Mouse (Mus musculus): ENCODE results near the gene Lmo4. TPM values are rescaled to one million over a fixed set of nuclear protein-coding genes. Genes with fewer than 3 reads are reported as not detected.

The Lmo4 gene
- total RNA-seq, 4 experiments from 2014 or later: 25.9 to 33.7 (median 29.7) TPM

DNA sequence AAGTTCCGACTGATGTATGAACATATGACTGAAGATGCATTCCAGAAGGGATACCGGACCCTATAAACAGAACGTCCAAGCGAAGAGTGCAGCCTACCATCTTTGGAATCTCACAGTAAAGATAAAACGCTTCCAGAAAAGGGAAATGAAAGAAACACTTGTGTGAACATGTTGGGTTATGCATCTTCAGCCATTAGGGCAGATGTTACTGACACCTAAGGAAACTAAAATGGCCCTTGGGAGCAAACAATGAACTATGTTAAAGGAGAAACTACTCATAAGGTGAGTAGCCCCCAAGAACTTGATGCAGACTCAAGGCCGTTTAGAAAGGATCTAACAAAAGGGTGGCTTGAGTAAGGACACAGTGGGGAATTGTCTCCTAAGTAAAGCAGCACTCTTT lies 54.0 kb downstream of the Lmo4 start:
- DNase-seq (ENCODE audit: low spot score): no peak

GRCm38 (mm10) chr3:144148234-144148633 lies 56.8 kb downstream of the Lmo4 start:
- DNase-seq (ENCODE audit: low spot score): no peak

DNA sequence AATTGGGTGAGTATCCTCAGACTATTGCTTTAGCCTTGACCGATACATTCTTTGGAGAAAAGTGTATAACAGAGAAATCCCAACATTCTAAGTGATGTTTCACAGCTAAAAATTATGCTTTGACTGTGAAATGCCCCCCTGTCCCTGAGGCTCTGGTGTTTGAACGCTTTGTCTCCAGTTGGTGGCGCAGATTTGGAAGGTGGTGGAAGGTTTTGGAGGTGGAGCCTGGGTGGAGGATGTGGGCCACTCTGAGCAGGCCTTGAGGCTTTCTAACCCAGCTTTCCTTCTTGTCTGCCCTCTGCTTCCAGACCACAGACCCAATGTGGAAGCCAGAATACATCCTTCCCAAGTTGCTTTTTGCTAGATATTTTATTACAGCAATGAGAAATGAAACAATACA lies 57.8 kb downstream of the Lmo4 start:
- no peak for DNase-seq (ENCODE audit: low spot score)

GRCm38 (mm10) chr3:144144066-144144465 lies 61.0 kb downstream of the Lmo4 start:
- DNase-seq (ENCODE audit: low spot score): no peak

- DNase-seq (ENCODE audit: low spot score): no peak
These were observed 62.1 kb downstream of the Lmo4 start for GRCm38 (mm10) chr3:144142939-144143338.

- no peak for DNase-seq (ENCODE audit: low spot score)
These were observed 63.2 kb downstream of the Lmo4 start for GRCm38 (mm10) chr3:144141786-144142185.

DNA sequence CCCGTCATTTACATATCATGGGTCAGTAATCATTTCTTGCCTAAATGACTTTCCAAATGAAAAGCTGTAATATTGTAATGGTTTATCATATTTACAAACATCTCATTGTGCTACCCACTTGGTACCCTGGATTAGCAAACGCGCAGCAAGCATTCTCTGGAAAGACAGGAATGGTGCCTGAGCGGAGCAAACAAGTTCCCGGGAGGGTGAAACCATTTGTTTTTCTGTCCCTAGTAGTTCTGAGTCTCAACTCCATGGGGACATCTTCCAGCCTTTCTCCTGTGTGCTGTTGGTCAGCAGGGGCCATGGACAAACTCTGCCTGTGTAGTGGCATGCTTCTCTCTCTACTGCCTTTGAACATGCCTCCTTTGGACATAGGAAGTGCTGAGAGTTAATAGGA lies 64.2 kb downstream of the Lmo4 start:
- DNase-seq (ENCODE audit: low spot score): no peak

DNA sequence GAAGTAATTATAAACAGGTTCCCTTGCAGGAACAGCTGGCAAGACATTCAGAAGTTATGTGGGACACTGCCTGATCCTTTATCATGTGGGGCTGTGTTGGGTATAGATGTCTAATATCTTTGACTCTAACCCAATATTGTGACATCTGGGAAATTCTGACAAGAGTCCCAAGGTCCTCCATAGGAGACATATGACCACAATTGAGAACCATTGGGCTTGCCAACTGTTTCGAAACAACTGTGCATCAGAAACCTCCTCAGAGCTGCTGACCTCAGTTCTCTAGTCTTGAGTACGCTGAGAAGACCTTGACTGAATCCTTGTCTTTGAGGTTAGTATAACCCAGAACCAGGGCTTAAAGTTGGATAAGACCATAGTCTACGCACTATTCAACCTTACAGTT lies 66.4 kb downstream of the Lmo4 start:
- DNase-seq (ENCODE audit: low spot score): no peak
